Mouse (Mus musculus): ENCODE data around the gene Cyct.

GRCm38 (mm10) chr2:76365811-76366210 is 5.6 kb upstream of the Cyct start:
- TF ChIP-seq CTCF (IDR thresholded peaks at IDR 0.05; ENCODE audit: extremely low read depth, insufficient read depth, low read length) = no peak
- no peak for TF ChIP-seq POLR2A (IDR thresholded peaks at IDR 0.05; ENCODE audit: extremely low read depth, insufficient read depth, low read length)
